ENCODE assay signal across 8 mouse cellular contexts in genomic region chr4:133013266-133013891, GRCm38 (mm10). TPM values are rescaled to one million over a fixed set of nuclear protein-coding genes. Genes with fewer than 3 reads are reported as not detected.
DNase-seq lines count a peak whose midpoint lies in the region; ATAC-seq and TF ChIP-seq lines count a peak whose summit lies in the region.

No protein-coding gene starts in this region.

- peak overlapping the region; percentile 90 for H3K4me2 ChIP-seq in intestine, postnatal 0 days (replicated peaks; ENCODE audit: low read depth)
- H3K4me2 ChIP-seq in liver, embryonic 12.5 days: peak overlapping the region; percentile 99
- peak overlapping the region; percentile 99 for H3K4me2 ChIP-seq in neural tube, embryonic 13.5 days

- 8% methylated on average over 18 of the region's 18 CpGs for WGBS in lung, adult 2 months
- 11% methylated on average over 18 of the region's 18 CpGs for WGBS in intestine, postnatal 0 days
- WGBS in liver, embryonic 12.5 days (ENCODE audit: insufficient replicate concordance): 8% methylated on average over 17 of the region's 18 CpGs
- 3% methylated on average over 16 of the region's 18 CpGs for WGBS in neural tube, embryonic 13.5 days

- TF ChIP-seq CTCF in lung, adult 2 months (IDR thresholded peaks at IDR 0.05; ENCODE audit: insufficient read depth, low read length): no peak
- TF ChIP-seq CTCF in intestine, postnatal 0 days (IDR thresholded peaks at IDR 0.05; ENCODE audit: low read depth): no peak

- ATAC-seq in intestine, postnatal 0 days: no peak
- 0 out of 2 replicates have a peak, but pooled peaks have one; percentile 11 for ATAC-seq in liver, embryonic 12.5 days
- peak; percentile 5; the same call in 1 of the 2 replicates for ATAC-seq in neural tube, embryonic 13.5 days (ENCODE audit: low read depth)

- no peaks in the 10 kb centered on the region for H3K27me3 ChIP-seq in intestine, postnatal 0 days (replicated peaks; ENCODE audit: control insufficient read depth, insufficient read depth, low read length)
- peaks cover 47% of the 10 kb centered on the region for H3K27me3 ChIP-seq in liver, embryonic 12.5 days (replicated peaks)
- peaks cover 18% of the 10 kb centered on the region for H3K27me3 ChIP-seq in neural tube, embryonic 13.5 days

- peaks cover 27% of the 10 kb centered on the region for H3K4me1 ChIP-seq in lung, adult 2 months (ENCODE audit: control insufficient read depth, insufficient read depth, low read length)
- peaks cover 11% of the 10 kb centered on the region for H3K4me1 ChIP-seq in intestine, postnatal 0 days (replicated peaks; ENCODE audit: control insufficient read depth, insufficient read depth, low read length)
- H3K4me1 ChIP-seq in liver, embryonic 12.5 days: peaks cover 88% of the 10 kb centered on the region
- peaks cover 63% of the 10 kb centered on the region for H3K4me1 ChIP-seq in neural tube, embryonic 13.5 days (replicated peaks)

- DNase-seq in lung, adult 2 months: no peak
- DNase-seq in lung, postnatal 36 days: no peak
- DNase-seq in cerebellum, postnatal 36 days: peak; percentile 59 to 61
- peak; percentile 83 to 86 for DNase-seq in heart, adult 18-20 months
- peak; percentile 39 to 66 for DNase-seq in thymus, postnatal 36 days

- peak overlapping the region; percentile 73 for H3K4me3 ChIP-seq in lung, adult 2 months (replicated peaks; ENCODE audit: extremely low read depth, low read depth, low read length)
- H3K4me3 ChIP-seq in intestine, postnatal 0 days (ENCODE audit: low read depth, low read length): peak overlapping the region; percentile 87
- peak overlapping the region; percentile 76 for H3K4me3 ChIP-seq in liver, embryonic 12.5 days
- peak overlapping the region; percentile 98 for H3K4me3 ChIP-seq in neural tube, embryonic 13.5 days

- H3K27ac ChIP-seq in intestine, postnatal 0 days (ENCODE audit: low read depth, low read length): no peak overlapping the region
- H3K27ac ChIP-seq in liver, embryonic 12.5 days: peak overlapping the region; percentile 89
- H3K27ac ChIP-seq in neural tube, embryonic 13.5 days (replicated peaks): peak overlapping the region; percentile 98

- H3K36me3 ChIP-seq in intestine, postnatal 0 days (ENCODE audit: control insufficient read depth, insufficient read depth): no peaks in the 10 kb centered on the region
- H3K36me3 ChIP-seq in liver, embryonic 12.5 days: no peaks in the 10 kb centered on the region
- 0 out of 2 replicates have a peak, but pooled peaks cover 2% of the 10 kb centered on the region for H3K36me3 ChIP-seq in neural tube, embryonic 13.5 days

- TF ChIP-seq POLR2A in lung, adult 2 months (IDR thresholded peaks at IDR 0.05; ENCODE audit: borderline replicate concordance, extremely low read depth, low read depth, low read length): no peak

- H3K9me3 ChIP-seq in intestine, postnatal 0 days (ENCODE audit: control insufficient read depth): no peaks in the 10 kb centered on the region
- H3K9me3 ChIP-seq in liver, embryonic 12.5 days (replicated peaks): no peaks in the 10 kb centered on the region
- H3K9me3 ChIP-seq in neural tube, embryonic 13.5 days: no peaks in the 10 kb centered on the region

- peak overlapping the region; percentile 82 for H3K9ac ChIP-seq in intestine, postnatal 0 days (ENCODE audit: low read depth, low read length)
- peak overlapping the region; percentile 87 for H3K9ac ChIP-seq in liver, embryonic 12.5 days
- H3K9ac ChIP-seq in neural tube, embryonic 13.5 days: peak overlapping the region; percentile 100

RNA-seq across cellular contexts. Expression of gene Ahdc1, which starts 2.3 kb away (rescaled TPM):
- 25.8 and 28.7 TPM in 2 replicates for polyA plus RNA-seq in lung, adult 2 months (2012; rRNA removed)
- 10 to 100 TPM; 36.3 to 38.5 TPM for total RNA-seq in heart, adult 18-20 months (2021)
- polyA plus RNA-seq in intestine, postnatal 0 days (2015; fragmentation: Nextera tagmentation; extraction: Ambion mirVana): 2.4 and 3.1 TPM in 2 replicates
- 2.9 and 3.2 TPM in 2 replicates for polyA plus RNA-seq in liver, embryonic 12.5 days (2016; fragmentation: Nextera tagmentation; extraction: Ambion mirVana)
- polyA plus RNA-seq in neural tube, embryonic 13.5 days (2015; fragmentation: Nextera tagmentation; extraction: Ambion mirVana): 9.4 and 9.9 TPM in 2 replicates

RNA-seq across cellular contexts. Expression of gene Fgr, which starts 39.5 kb away (rescaled TPM):
- polyA plus RNA-seq in lung, adult 2 months (2012; rRNA removed): 10.7 and 19.1 TPM in 2 replicates
- under 1 TPM; 0.57 to 0.69 TPM for total RNA-seq in heart, adult 18-20 months (2021)
- 2.0 and 2.4 TPM in 2 replicates for polyA plus RNA-seq in intestine, postnatal 0 days (2015; fragmentation: Nextera tagmentation; extraction: Ambion mirVana)
- 0.60 and 0.73 TPM in 2 replicates for polyA plus RNA-seq in liver, embryonic 12.5 days (2016; fragmentation: Nextera tagmentation; extraction: Ambion mirVana)
- not detected in 2 replicates for polyA plus RNA-seq in neural tube, embryonic 13.5 days (2015; fragmentation: Nextera tagmentation; extraction: Ambion mirVana)

Comparison
In these comparisons a context has a peak if more than half of its experiments do, and no peak if none do; other contexts are left out.
1. DNase-seq: peak in cerebellum, postnatal 36 days (2 of 2), heart, adult 18-20 months (2 of 2) and thymus, postnatal 36 days (2 of 2); none in lung, adult 2 months (single experiment) and lung, postnatal 36 days (single experiment).
2. Peak in every context shown above with its lines, with median percentiles within 50 percentile points of each other: H3K4me3 ChIP-seq, H3K4me2 ChIP-seq and H3K9ac ChIP-seq.